Mouse (Mus musculus): ENCODE results near the gene D930048N14Rik. TPM values are rescaled to one million over a fixed set of nuclear protein-coding genes. Genes with fewer than 3 reads are reported as not detected.
"Not testable (repeated sequence)": the region's sequence is repeated elsewhere in the genome, so short reads cannot be mapped to it uniquely, and the experiment has no call there.

D930048N14Rik gene
- total and polyA plus RNA-seq, 3 experiments = 0.39 to 2.1 TPM; not detected in 1

DNA sequence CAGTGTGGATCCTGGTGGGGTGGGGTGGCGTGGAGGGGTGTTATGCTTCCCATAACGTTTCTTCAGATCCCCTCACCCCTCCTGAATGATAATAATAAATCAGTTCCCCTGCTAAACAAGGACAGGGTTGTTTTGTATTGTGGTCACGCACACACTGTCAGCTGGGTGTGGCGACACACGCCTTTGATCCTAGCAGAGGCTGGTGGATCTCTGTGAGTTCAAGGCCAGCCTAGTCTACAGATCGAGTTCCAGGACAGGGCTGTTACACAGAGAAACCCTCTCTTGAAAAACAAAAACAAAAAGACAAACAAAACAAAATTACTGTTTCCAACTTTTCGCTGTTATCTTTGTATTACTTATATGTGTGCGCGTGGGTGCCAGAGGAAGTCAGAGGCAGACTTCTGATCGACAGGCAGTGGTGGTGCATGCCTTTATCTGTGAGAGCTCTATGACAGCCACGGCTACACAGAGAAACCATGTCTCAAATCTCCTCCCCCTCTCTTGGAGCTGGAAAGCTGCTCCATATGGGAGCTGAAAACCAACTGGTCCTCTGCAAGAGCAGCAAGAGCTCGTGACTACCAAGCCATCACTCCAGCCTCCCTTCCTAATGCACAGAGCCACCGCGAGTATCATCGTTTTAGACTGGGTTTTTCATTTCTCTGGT, 21.0 kb upstream of the D930048N14Rik start:
- Histone ChIP-seq H3K79me2 (ENCODE audit: control insufficient read depth, insufficient read depth, low read length, poor library complexity) (peaks cover 21% of the 10 kb centered on the region; the same call in 1 of the 2 replicates), H3K27ac (ENCODE audit: control insufficient read depth, low read depth, low read length) (peak overlapping the region; percentile 33), H3K36me3 (ENCODE audit: control insufficient read depth in 1 of 2, insufficient read depth in 2 of 2, low read length in 2 of 2) (peaks cover 6 to 48% of the 10 kb centered on the region in 2 experiments), H3K4me1 (ENCODE audit: control insufficient read depth in 1 of 2, insufficient read depth in 2 of 2, low read length in 2 of 2) (peaks cover 11 to 49% of the 10 kb centered on the region in 2 experiments), H3K9ac (ENCODE audit: control insufficient read depth, low read depth, low read length, poor library complexity, severe bottlenecking) (peak overlapping the region; percentile 15; the same call in 1 of the 2 replicates), H3K4me3 (ENCODE audit: control insufficient read depth in 1 of 2, insufficient read depth in 1 of 2, low read depth in 2 of 2, low read length in 2 of 2) (no peak overlapping the region), H3K9me3 (replicated peaks; ENCODE audit: insufficient read depth, low read length) (no peaks in the 10 kb centered on the region), H3K27me3 (ENCODE audit: control insufficient read depth in 1 of 2, insufficient read depth in 2 of 2, low read length in 2 of 2) (no peaks in the 10 kb centered on the region)
- DNase-seq (ENCODE audit: low read depth, low spot score) = peak; percentile 76
- 0 out of 2 replicates have a peak, but pooled peaks have one; percentile 51 for TF ChIP-seq GATA1 (IDR thresholded peaks at IDR 0.05; ENCODE audit: low read depth, low read length)
- TF ChIP-seq MAZ (IDR thresholded peaks at IDR 0.05; ENCODE audit: low read depth, low read length) = no peak
- no peak for TF ChIP-seq TCF12 (IDR thresholded peaks at IDR 0.05; ENCODE audit: low read depth, low read length)
- peak in 1 of 2 experiments; percentile 64; a peak in 3 of 4 replicates for TF ChIP-seq EP300 (IDR thresholded peaks at IDR 0.05; ENCODE audit: low read depth in 1 of 2, low read length in 2 of 2)
- TF ChIP-seq MXI1 (IDR thresholded peaks at IDR 0.05; ENCODE audit: low read depth, low read length) = peak; percentile 87; the same call in 1 of the 2 replicates
- TF ChIP-seq ETS1 (IDR thresholded peaks at IDR 0.05; ENCODE audit: low read depth, low read length) = 0 out of 2 replicates have a peak, but pooled peaks have one; percentile 34
- TF ChIP-seq MAX (IDR thresholded peaks at IDR 0.05; ENCODE audit: low read length) = peak; percentile 68; the same call in 1 of the 2 replicates
- TF ChIP-seq POLR2AphosphoS5 (IDR thresholded peaks at IDR 0.05; ENCODE audit: borderline replicate concordance, low read depth, low read length) = no peak

DNA sequence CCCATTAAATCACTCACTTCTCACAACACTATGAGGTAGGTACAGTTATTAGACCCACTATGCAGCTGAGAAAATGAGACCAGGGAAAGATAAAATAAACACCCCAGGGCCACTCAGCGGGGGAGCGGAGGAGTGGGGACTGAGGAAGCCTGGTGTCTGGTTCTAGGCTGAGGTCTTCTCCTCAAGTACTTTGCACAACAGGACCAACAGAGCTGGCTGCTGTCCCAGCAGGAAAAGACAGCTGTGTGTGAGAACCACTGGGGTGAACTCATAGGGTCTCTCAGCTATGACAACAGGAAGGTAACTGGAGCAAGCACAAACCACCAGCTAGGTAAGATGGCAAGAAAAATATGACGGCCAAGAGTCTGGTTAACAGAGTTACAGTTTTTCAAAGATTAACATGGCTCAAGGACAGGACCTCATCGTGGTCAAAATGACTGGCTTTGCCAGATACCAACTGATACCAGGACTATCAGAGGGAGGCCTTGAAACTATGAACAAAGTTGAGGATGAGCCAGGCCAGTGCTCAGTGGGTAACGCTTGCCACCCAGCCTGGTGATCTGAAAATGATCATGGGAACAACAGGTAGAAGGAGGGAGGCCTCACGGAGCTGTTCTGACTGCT, 18.5 kb upstream of the D930048N14Rik start:
- peaks cover 4 to 45% of the 10 kb centered on the region in 2 experiments for H3K36me3 ChIP-seq (ENCODE audit: control insufficient read depth in 1 of 2, insufficient read depth in 2 of 2, low read length in 2 of 2)
- H3K4me1 ChIP-seq (ENCODE audit: control insufficient read depth in 1 of 2, insufficient read depth in 2 of 2, low read length in 2 of 2) = peaks cover 12 to 50% of the 10 kb centered on the region in 2 experiments
- no peak overlapping the region for H3K27ac ChIP-seq (ENCODE audit: control insufficient read depth, low read depth, low read length)

DNA sequence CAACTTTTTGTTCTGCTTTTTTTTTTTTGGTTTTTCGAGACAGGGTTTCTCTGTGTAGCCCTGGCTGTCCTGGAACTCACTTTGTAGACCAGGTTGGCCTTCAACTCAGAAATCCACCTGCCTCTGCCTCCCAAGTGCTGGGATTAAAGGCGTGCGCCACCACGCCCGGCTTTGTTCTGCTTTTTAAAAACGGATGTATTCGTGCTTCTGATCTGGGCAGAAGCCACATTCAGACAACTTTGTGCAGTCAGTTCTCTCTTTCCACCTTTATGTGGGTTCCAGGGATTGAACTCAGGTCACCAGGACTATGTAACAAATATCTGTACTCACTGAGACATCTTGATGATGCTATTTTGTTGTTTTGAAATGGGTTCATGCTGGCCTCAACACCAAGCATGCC, 17.6 kb upstream of the D930048N14Rik start:
- H3K4me3 ChIP-seq (ENCODE audit: control insufficient read depth in 1 of 2, insufficient read depth in 1 of 2, low read depth in 2 of 2, low read length in 2 of 2); H3K9me3 ChIP-seq (replicated peaks; ENCODE audit: insufficient read depth, low read length); H3K9ac ChIP-seq (ENCODE audit: control insufficient read depth, low read depth, low read length, poor library complexity, severe bottlenecking); H3K27me3 ChIP-seq (ENCODE audit: control insufficient read depth in 1 of 2, insufficient read depth in 2 of 2, low read length in 2 of 2): not testable (repeated sequence)
- TF ChIP-seq TBP (IDR thresholded peaks at IDR 0.05; ENCODE audit: low read depth, low read length) (0 out of 2 replicates have a peak, but pooled peaks have one; percentile 51), EP300 (IDR thresholded peaks at IDR 0.05; ENCODE audit: low read depth in 1 of 2, low read length in 2 of 2) (0 out of 4 replicates have a peak, but pooled peaks of 1 of the 2 experiments have one; percentile 19), MXI1 (IDR thresholded peaks at IDR 0.05; ENCODE audit: low read depth, low read length) (0 out of 2 replicates have a peak, but pooled peaks have one; percentile 29)
- Histone ChIP-seq H3K36me3 (ENCODE audit: control insufficient read depth in 1 of 2, insufficient read depth in 2 of 2, low read length in 2 of 2) (peaks cover 2 to 47% of the 10 kb centered on the region in 2 experiments; a peak in 2 of 4 replicates), H3K79me2 (ENCODE audit: control insufficient read depth, insufficient read depth, low read length, poor library complexity) (peaks cover 36% of the 10 kb centered on the region), H3K27ac (ENCODE audit: control insufficient read depth, low read depth, low read length) (peak overlapping the region; percentile 2; the same call in 1 of the 2 replicates), H3K4me1 (ENCODE audit: control insufficient read depth in 1 of 2, insufficient read depth in 2 of 2, low read length in 2 of 2) (peaks cover 12 to 54% of the 10 kb centered on the region in 2 experiments)
- peak; percentile 75 for DNase-seq (ENCODE audit: low read depth, low spot score)

More for the DNA sequence above, 18.5 kb upstream of the D930048N14Rik start:
- Histone ChIP-seq H3K9me3 (replicated peaks; ENCODE audit: insufficient read depth, low read length) (no peaks in the 10 kb centered on the region), H3K4me3 (ENCODE audit: control insufficient read depth in 1 of 2, insufficient read depth in 1 of 2, low read depth in 2 of 2, low read length in 2 of 2) (no peak overlapping the region), H3K79me2 (ENCODE audit: control insufficient read depth, insufficient read depth, low read length, poor library complexity) (peaks cover 36% of the 10 kb centered on the region), H3K27me3 (ENCODE audit: control insufficient read depth in 1 of 2, insufficient read depth in 2 of 2, low read length in 2 of 2) (no peaks in the 10 kb centered on the region), H3K9ac (ENCODE audit: control insufficient read depth, low read depth, low read length, poor library complexity, severe bottlenecking) (no peak overlapping the region)
- TF ChIP-seq EP300 (IDR thresholded peaks at IDR 0.05; ENCODE audit: low read depth in 1 of 2, low read length in 2 of 2) (peak in 1 of 2 experiments; percentile 30; a peak in 1 of 4 replicates), ZMIZ1 (IDR thresholded peaks at IDR 0.05; ENCODE audit: low read depth, low read length) (no peak)
- no peak for DNase-seq (ENCODE audit: low read depth, low spot score)
